Mouse (Mus musculus) lung, embryonic 14.5 days (tissue): ENCODE data around the gene Apbb2. TPM values are rescaled to one million over a fixed set of nuclear protein-coding genes. Genes with fewer than 3 reads are reported as not detected.

Experiments
- ATAC-seq: fragments of 200-750 bp; cut with Nextera tagmentation; 2 replicates; pipeline ENCODE4 v1.8.0; 2017; ENCODE audit warnings: mild to moderate bottlenecking, moderate TSS enrichment, moderate library complexity; ENCODE audit not compliant: insufficient read depth
- DNase-seq: peaks from one replicate; pipeline ENCODE4 v3.0.0-alpha.2; 2015
- H3K27ac ChIP-seq: fragments of 300-500 bp; sonication (generic); 2 replicates; pipeline ENCODE4 v1.5.1; 2014; ENCODE audit warnings: low read depth, mild to moderate bottlenecking, moderate library complexity
- H3K27me3 ChIP-seq: fragments of 300-500 bp; sonication (generic); 2 replicates; pipeline ENCODE4 v1.6.1; 2014; ENCODE audit warnings: low read length, control low read depth; ENCODE audit not compliant: insufficient read depth
- H3K36me3 ChIP-seq: fragments of 300-500 bp; sonication (generic); 2 replicates; pipeline ENCODE4 v1.6.1; 2014; ENCODE audit warnings: control low read depth; ENCODE audit not compliant: insufficient read depth
- H3K4me1 ChIP-seq: fragments of 300-500 bp; sonication (generic); 2 replicates; pipeline ENCODE4 v1.6.1; 2014; ENCODE audit warnings: antibody characterized with exemption, control low read depth; ENCODE audit not compliant: insufficient read depth
- H3K4me2 ChIP-seq: fragments of 300-500 bp; sonication (generic); 2 replicates; pipeline ENCODE4 v1.6.1; 2014; ENCODE audit warnings: mild to moderate bottlenecking
- H3K4me3 ChIP-seq: fragments of 300-500 bp; sonication (generic); 2 replicates; pipeline ENCODE4 v1.5.1; 2014; ENCODE audit warnings: low read depth, low read length
- H3K9ac ChIP-seq: fragments of 300-500 bp; sonication (generic); 2 replicates; pipeline ENCODE4 v1.6.1; 2014
- H3K9me3 ChIP-seq: fragments of 300-500 bp; sonication (generic); 2 replicates; pipeline ENCODE4 v1.6.1; 2016; ENCODE audit warnings: low read depth, low read length, control low read depth
- CTCF ChIP-seq: IDR thresholded peaks from 2 replicates; pipeline ENCODE4 v1.5.1; 2016; ENCODE audit warnings: antibody characterized with exemption, low read depth
- WGBS: fragments of 180-500 bp; shearing (Covaris S2); extraction: QIAGEN DNeasy Blood & Tissue Kit; methylation state at CpG from one replicate; pipeline ENCODE4 v1.1.7; 2014; 5-methylcytosine and 5-hydroxymethylcytosine counted together
- polyA plus RNA-seq: library from polyadenylated mRNA; unstranded; fragments of >200 nt; fragmentation: Nextera tagmentation; extraction: Ambion mirVana; gene quantifications from 2 replicates; pipeline ENCODE4 v1.2.1, GENCODE M21; 2014

Apbb2 gene
- polyA plus RNA-seq, 1 experiment from 2014 or later, result 54.6 TPM

- WGBS, result 83% methylated on average over 6 of the region's 6 CpGs
- DNase-seq (no peak), ATAC-seq (no peak)
- H3K4me3 ChIP-seq, result no peak overlapping the region
- H3K36me3 ChIP-seq, result no peaks in the 10 kb centered on the region
- peaks cover 8% of the 10 kb centered on the region; the same call in 1 of the 2 replicates for H3K4me1 ChIP-seq
- H3K27me3 ChIP-seq, result no peaks in the 10 kb centered on the region
- TF ChIP-seq CTCF, result no peak
- no peak overlapping the region for H3K9ac ChIP-seq
- H3K9me3 ChIP-seq, result no peaks in the 10 kb centered on the region
- no peak overlapping the region for H3K27ac ChIP-seq
- H3K4me2 ChIP-seq, result no peak overlapping the region
Observed at GRCm38 (mm10) chr5:66514659-66515058, 103.9 kb downstream of the Apbb2 start.

GRCm38 (mm10) chr5:66513412-66513811 is 105.2 kb downstream of the Apbb2 start:
- TF ChIP-seq CTCF, result no peak
- ATAC-seq (no peak), DNase-seq (no peak)
- no peak overlapping the region for H3K27ac ChIP-seq
- no peaks in the 10 kb centered on the region for H3K36me3 ChIP-seq
- no peaks in the 10 kb centered on the region for H3K9me3 ChIP-seq
- H3K4me1 ChIP-seq, result peaks cover 9% of the 10 kb centered on the region; the same call in 1 of the 2 replicates
- H3K4me3 ChIP-seq, result no peak overlapping the region
- H3K27me3 ChIP-seq, result no peaks in the 10 kb centered on the region
- H3K9ac ChIP-seq, result no peak overlapping the region
- no peak overlapping the region for H3K4me2 ChIP-seq

- Histone ChIP-seq H3K4me2 (no peak overlapping the region), H3K36me3 (no peaks in the 10 kb centered on the region), H3K4me3 (no peak overlapping the region), H3K9ac (no peak overlapping the region), H3K27me3 (no peaks in the 10 kb centered on the region), H3K27ac (no peak overlapping the region), H3K4me1 (0 out of 2 replicates have a peak, but pooled peaks cover 4% of the 10 kb centered on the region), H3K9me3 (no peaks in the 10 kb centered on the region)
- ATAC-seq, result no peak
- no peak for TF ChIP-seq CTCF
- WGBS, result 90% methylated on average over 7 of the region's 7 CpGs
- DNase-seq, result no peak
Observed at GRCm38 (mm10) chr5:66512519-66512918, 106.1 kb downstream of the Apbb2 start.

- no peaks in the 10 kb centered on the region for H3K9me3 ChIP-seq
- no peak for ATAC-seq
- H3K9ac ChIP-seq, result no peak overlapping the region
- no peak for TF ChIP-seq CTCF
- H3K4me2 ChIP-seq, result no peak overlapping the region
- no peaks in the 10 kb centered on the region for H3K36me3 ChIP-seq
- H3K27me3 ChIP-seq, result no peaks in the 10 kb centered on the region
- H3K4me1 ChIP-seq, result 0 out of 2 replicates have a peak, but pooled peaks cover 4% of the 10 kb centered on the region
- DNase-seq, result peak; percentile 56
- H3K27ac ChIP-seq, result no peak overlapping the region
- H3K4me3 ChIP-seq, result no peak overlapping the region
- whole genome bisulfite sequencing, result 76% methylated on average over 6 of the region's 7 CpGs
Observed at GRCm38 (mm10) chr5:66510716-66511115, 107.9 kb downstream of the Apbb2 start.

GRCm38 (mm10) chr5:66509151-66509550 is 109.4 kb downstream of the Apbb2 start:
- Histone ChIP-seq H3K27ac (no peak overlapping the region), H3K4me3 (no peak overlapping the region), H3K9ac (no peak overlapping the region), H3K36me3 (no peaks in the 10 kb centered on the region), H3K9me3 (no peaks in the 10 kb centered on the region), H3K4me1 (peaks cover 12% of the 10 kb centered on the region; the same call in 1 of the 2 replicates), H3K27me3 (no peaks in the 10 kb centered on the region), H3K4me2 (no peak overlapping the region)
- no peak for DNase-seq
- TF ChIP-seq CTCF, result no peak
- WGBS, result 53% methylated on average over 5 of the region's 5 CpGs
- ATAC-seq, result no peak

GRCm38 (mm10) chr5:66505578-66505977 is 113.0 kb downstream of the Apbb2 start:
- 65% methylated on average over 3 of the region's 3 CpGs for WGBS
- H3K4me2 ChIP-seq, result no peak overlapping the region
- no peaks in the 10 kb centered on the region for H3K36me3 ChIP-seq
- H3K4me3 ChIP-seq, result no peak overlapping the region
- no peak for TF ChIP-seq CTCF
- H3K27ac ChIP-seq, result no peak overlapping the region
- no peaks in the 10 kb centered on the region for H3K9me3 ChIP-seq
- peaks cover 25% of the 10 kb centered on the region; the same call in 1 of the 2 replicates for H3K4me1 ChIP-seq
- H3K9ac ChIP-seq, result no peak overlapping the region
- H3K27me3 ChIP-seq, result no peaks in the 10 kb centered on the region
- no peak for ATAC-seq
- no peak for DNase-seq

GRCm38 (mm10) chr5:66505071-66505470 is 113.5 kb downstream of the Apbb2 start:
- 81% methylated on average over 1 of the region's 1 CpGs for WGBS
- no peaks in the 10 kb centered on the region for H3K36me3 ChIP-seq
- no peak overlapping the region for H3K27ac ChIP-seq
- peaks cover 25% of the 10 kb centered on the region; the same call in 1 of the 2 replicates for H3K4me1 ChIP-seq
- no peaks in the 10 kb centered on the region for H3K9me3 ChIP-seq
- no peaks in the 10 kb centered on the region for H3K27me3 ChIP-seq
- no peak for TF ChIP-seq CTCF
- ATAC-seq (no peak), DNase-seq (no peak)
- H3K4me3 ChIP-seq, result no peak overlapping the region
- no peak overlapping the region for H3K9ac ChIP-seq
- no peak overlapping the region for H3K4me2 ChIP-seq

GRCm38 (mm10) chr5:66504434-66504747 is 114.2 kb downstream of the Apbb2 start:
- Histone ChIP-seq H3K27ac (peak overlapping the region; percentile 62), H3K36me3 (no peaks in the 10 kb centered on the region), H3K9ac (no peak overlapping the region), H3K4me2 (peak overlapping the region; percentile 12), H3K9me3 (no peaks in the 10 kb centered on the region), H3K4me3 (no peak overlapping the region), H3K27me3 (no peaks in the 10 kb centered on the region), H3K4me1 (peaks cover 25% of the 10 kb centered on the region; the same call in 1 of the 2 replicates)
- TF ChIP-seq CTCF, result no peak
- WGBS, result 17% methylated on average over 6 of the region's 6 CpGs
- ATAC-seq (peak; percentile 37; the same call in 1 of the 2 replicates), DNase-seq (no peak)
